Mouse (Mus musculus) frontal cortex, adult (tissue): Measurements from ENCODE around the gene Pigu.

Source experiments
- ATAC-seq: cut with Nextera tagmentation; 2 replicates; pipeline ENCODE4 v1.9.2; 2017; ENCODE audit warnings: mild to moderate bottlenecking, moderate library complexity, mixed read lengths; ENCODE audit not compliant: low TSS enrichment

Gene Pigu

DNA sequence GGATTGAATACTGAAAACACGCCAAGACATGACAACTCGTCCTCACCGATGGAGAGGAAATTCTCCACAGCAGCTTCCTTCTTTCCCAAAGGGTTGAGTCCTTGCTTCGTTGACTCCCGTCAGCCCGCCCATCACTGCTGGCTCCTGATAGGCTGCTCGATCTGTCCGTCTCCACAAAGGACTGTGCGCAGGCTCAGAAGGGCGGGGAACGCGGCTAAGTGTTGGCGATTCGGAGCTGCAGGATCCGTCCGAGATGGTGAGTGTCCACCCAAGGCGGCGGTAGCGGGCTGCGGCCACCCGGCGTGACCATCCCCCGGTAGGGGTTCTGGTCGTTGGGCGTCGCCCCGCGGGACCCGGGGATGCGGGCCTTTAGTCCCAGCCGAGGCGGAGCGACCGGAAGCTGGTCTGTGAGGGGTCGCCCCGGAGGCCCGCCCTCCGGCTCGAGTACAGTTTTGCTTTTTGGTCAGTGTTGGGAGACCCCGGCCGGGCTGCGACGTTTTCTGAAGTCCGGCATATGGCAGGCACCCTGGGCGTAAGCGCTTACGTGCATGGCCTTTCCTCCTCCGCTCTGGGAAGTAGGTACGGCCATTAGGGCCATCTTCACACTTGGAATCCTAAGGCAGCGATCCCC is 120.8 kb downstream of the Pigu start, which contains the start of gene Dynlrb1:
Gene Dynlrb1, plus strand, starts transcription at position 172 of the 631 bp plus-strand sequence.
- peak; percentile 99 for ATAC-seq

DNA sequence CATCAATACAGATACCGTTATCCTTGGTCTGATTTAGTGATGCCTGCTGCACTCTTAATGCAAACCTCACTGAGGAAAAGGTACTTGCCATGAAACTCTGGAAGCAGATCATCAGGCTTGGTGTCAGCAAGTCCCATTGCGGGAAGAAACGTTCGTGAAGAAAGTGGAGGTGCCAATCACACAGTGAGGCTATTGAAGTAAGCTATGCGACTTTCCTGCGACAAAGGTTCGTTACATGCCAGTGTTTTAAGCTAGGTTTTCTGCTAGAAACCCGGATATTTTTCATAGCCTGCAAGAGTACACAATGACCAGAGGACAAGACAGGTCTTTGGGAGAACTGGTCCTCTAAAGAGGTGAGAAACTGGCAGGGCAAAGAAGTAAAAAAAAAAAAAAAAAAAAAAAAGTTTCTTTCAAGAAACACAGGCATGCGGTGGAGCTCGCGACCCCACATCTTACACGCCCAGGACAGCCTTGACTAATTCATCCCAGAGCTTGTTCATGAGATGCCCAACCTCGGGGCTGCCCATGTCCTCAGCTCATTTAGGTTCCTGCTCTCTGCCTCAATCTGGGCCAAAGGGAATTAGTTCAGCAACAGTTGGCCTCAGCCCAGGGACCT is 121.4 kb downstream of the Pigu start:
- peak; percentile 88 for ATAC-seq
